Mouse (Mus musculus) ES-E14 (cell line): Measurements from ENCODE around the gene Tlr6.

ENCODE experiments used
- ZC3H11A ChIP-seq: IDR thresholded peaks from 2 replicates; pipeline ENCODE4 v1.6.1; 2012; ENCODE audit warnings: low read depth, mild to moderate bottlenecking, inconsistent platforms, low read length, borderline replicate concordance
- ZNF384 ChIP-seq: IDR thresholded peaks from 2 replicates; pipeline ENCODE4 v1.6.1; 2012; ENCODE audit warnings: low read depth, low read length, inconsistent platforms

- no peak for TF ChIP-seq ZC3H11A
- TF ChIP-seq ZNF384, result no peak
These were observed 54.2 kb downstream of the Tlr6 start for GRCm38 (mm10) chr5:64905516-64906271.
